Mouse (Mus musculus) heart, postnatal 36 days (tissue): ENCODE data around the gene Eif1b. TPM values are rescaled to one million over a fixed set of nuclear protein-coding genes. Genes with fewer than 3 reads are reported as not detected.
"Not testable (repeated sequence)": the region's sequence is repeated elsewhere in the genome, so short reads cannot be mapped to it uniquely, and the experiment has no call there.

Source experiments
- DNase-seq, 2 experiments: peaks; one replicate each; pipeline ENCODE4 v3.0.0; 2021 to 2022
- intact Hi-C: fragments of 180-260 bp; cut with DNase I; formaldehyde crosslinking; loops from one replicate; pipeline ENCODE4 v1.15.1; 2025
- total RNA-seq, 2 experiments: library from RNA; stranded (reverse); gene quantifications; 2 replicates each; pipeline ENCODE4 v1.2.3; 2021

The Eif1b gene
- total RNA-seq, 2 experiments from 2014 or later, result 53.8 to 64.1 TPM

DNA sequence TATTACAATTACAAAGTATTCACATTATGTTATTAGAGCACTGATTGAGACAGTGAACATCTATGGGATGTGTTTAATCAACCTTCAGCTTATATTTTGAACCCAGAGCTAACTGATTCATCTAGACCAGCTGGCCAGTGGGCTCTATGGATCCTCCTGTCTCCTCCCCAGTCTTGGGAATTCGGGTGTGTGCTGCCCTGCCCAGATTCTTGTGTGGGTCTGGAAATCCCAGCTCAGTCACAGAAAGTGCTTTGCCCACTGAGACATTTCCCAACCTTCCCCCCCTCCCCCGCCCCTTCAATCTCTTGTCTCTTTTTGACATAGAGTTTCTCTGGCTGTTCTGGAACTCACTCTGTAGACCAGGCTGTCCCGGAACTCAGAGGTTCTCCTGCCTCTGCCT lies 26.9 kb downstream of the Eif1b start:
- intact Hi-C loops, result no loop called here
- no peak for DNase-seq

DNA sequence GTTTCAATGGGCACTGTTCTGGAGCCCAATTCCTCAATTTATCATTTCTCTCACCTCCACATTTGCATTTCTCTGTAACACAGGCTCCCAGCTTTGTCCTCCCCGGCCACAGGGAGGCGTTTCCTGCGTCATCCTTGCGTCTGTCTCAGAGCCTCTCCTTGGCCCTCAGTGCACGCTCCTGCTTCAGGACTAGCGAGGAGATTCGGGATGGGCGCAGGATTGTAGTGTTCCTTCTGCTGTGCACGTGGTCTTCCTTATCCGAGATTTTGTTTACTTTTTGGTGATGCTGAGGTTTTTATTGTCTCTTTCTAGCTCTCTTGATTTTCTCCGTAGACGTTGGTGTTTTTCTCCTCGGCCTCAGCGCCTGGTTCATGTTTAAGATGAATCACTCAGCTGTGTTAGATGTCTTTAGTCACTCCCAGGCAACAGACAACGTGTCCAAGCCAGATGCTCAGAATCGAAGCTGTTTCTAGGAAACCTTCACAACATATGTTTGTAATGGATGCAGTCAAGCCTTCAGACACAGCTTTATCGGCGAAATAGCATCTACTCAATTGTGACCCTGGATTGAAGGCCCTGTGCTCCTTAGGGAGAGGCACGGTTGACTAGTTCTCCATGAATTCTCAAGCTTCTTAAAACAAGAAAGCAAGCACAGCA lies 27.6 kb downstream of the Eif1b start:
- no peak for DNase-seq
- intact Hi-C loops, result no loop called here

DNA sequence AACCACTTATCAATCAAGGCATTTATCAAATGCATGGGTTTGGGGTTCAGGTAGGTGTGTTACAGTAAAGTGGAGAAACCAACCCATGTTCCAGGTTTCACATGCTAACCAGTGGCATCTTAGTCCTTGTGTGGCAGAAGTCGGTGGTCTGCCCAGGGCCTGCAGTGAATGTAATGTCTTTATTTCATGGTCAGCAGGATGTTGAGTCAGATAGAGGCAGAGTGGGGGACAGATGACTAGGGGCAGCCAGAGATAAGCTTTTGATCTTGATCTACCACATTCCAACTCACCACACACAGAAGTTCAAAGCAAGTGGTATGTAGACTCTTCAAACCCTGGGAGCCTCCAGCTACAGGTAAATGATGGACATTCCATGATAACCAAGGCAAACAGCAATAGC lies 29.1 kb downstream of the Eif1b start:
- no peak for DNase-seq
- intact Hi-C loops, result no loop called here

DNA sequence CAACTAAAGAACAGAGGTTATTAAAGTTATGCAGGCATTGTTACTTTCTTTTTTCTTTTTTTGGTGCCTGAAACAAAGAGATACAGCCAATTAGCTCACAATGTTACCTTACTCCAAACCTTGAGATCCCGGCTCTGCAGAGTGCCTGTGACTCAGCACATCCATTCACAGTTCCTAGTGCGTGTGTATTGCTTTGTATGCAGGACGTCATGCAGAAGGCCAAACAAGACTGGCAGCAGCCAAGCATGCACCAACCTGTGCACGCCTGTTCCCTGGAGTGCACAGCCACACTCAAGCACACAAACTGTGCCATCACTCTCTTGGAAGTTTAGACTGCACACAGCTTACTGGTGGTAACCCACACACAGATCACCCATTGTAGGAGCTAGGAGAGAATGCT lies 35.2 kb downstream of the Eif1b start:
- intact Hi-C loops, result no loop called here
- DNase-seq, result no peak

DNA sequence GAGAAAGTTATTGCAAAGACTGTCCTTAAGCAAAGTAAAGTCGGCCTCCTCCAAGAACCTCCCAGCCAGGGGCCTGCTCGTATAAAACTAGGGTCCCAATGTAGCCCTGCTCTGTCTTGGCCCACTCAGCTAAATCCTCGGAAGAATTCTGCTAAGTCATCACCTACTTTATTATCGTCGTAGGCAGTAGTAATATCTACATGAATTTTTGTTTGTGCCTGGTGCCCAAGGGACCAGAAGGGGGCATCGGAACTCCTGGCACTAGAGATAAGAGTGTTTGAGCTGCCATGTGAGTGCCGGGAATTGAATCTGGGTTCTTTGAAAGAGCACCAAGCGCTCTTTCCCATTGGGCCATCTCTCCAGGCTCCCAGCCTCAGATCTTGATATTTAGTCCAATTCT lies 35.9 kb downstream of the Eif1b start:
- intact Hi-C loops, result no loop called here
- no peak for DNase-seq

DNA sequence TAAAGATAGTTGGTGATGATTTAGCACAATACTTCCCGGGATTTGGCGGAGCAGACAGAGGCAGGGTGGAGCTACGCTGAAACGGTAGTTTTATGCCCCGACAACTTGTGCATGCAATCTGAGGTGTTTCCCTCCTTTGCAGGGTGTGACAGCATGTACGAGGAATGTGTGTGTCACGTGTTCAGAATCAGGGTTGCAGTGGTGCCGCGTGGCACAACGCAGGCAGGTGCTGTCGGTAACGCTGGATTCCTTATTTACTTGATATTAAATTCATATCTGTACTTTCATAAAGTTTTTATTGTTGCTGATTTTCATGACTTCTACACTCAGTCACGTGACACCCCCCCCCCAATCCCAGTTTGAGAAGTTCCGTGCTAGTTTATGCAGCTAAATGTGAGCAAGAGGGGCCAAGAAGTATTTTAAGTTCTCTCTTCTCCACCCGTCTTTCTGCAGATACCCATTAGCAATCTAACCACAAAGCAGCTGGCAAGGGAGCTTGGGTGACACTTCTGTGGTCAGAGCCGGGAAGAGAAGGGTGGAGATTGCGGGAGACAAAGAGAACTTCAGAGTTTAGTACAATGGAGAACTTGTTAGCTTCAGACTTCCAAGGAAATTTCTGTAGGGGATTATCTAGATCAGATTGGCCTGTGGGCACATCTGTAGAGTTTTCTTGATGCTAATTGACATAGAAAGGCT lies 36.9 kb downstream of the Eif1b start:
- intact Hi-C loops, result no loop called here
- DNase-seq, result no peak

DNA sequence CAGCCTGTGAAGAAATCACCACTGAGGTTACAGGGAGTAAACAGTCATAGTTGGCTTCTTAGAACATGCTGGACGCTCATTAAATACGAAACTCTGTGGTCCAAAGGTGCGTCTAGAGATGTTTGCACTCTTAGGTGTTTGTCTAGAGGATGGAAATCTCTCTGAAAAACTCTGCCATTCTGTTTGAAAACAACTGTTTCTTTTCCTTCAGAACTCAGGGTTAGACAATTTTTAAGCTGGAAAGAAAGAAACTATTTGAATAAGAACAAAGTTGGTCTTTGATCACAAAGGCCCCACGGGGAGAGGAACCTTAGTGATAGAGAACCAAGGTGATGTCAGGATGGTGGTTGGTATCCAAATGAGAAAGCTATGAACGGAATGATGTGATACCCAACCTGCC lies 38.4 kb downstream of the Eif1b start:
- intact Hi-C loops, result no loop called here
- no peak for DNase-seq

DNA sequence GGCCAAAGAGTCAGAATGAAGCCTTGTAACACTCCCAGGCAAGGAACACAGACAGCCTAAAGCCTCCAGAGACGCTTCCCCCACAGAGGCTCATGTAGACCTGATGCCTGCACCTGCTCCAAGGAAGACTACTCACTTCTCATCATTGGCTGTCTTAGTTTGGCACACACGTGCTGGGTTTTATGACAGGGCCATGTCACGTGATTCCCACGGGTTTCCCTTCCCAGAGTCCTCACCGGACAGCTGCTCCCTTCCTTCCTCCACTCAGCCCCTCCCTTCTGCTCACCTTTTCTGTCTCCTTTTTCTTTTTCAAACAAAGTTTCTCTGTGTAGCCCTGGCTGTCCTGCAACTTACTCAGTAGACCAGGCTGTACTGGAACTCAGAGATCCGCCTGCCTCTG lies 40.0 kb downstream of the Eif1b start:
- DNase-seq, result no peak
- intact Hi-C loops, result no loop called here

DNA sequence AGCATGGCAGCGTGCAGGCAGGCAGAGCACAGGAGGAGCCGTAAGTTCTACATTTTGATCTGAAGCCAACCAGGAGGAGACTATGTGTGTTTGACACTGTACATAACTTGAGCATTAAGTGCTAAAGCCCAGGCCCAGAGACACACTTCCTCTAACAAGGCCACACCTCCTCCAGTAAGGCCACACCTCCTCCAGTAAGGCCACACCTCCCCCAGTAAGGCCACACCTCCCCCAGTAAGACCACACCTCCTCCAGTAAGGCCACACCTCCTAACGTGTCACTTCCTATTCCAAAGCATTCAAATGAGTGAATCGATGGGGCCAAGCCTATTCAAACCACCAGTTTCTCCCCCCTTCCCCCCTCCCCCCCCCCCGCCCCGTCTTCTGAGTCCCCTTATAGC lies 40.7 kb downstream of the Eif1b start:
- intact Hi-C loops, result no loop called here

DNA sequence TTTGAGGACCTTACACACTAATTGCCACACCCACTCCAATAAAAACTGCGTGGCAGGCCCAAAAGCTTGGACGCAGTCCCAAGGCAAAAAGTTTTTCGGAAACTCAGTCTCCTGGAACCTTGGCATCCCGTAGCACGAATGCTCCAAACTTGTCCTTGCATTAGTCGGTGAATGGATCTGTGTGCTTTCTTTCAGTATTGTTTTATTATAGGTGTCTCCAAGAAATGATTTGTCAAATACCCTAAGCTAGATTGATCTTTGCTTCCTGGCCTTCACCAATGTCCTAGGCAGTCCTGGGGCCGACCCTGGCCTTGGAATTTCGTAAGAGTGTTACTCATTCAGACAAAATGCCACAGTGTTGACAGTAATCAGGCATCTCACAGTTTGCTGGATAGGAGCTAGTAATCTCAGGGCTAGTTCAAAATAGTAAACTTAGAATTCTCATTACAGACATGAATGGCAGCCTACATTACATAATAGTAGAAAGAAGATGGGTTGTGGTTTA lies 41.5 kb downstream of the Eif1b start:
- intact Hi-C loops, DNase-seq: not testable (repeated sequence)

More for the DNA sequence above, 40.7 kb downstream of the Eif1b start:
- no peak for DNase-seq

DNA sequence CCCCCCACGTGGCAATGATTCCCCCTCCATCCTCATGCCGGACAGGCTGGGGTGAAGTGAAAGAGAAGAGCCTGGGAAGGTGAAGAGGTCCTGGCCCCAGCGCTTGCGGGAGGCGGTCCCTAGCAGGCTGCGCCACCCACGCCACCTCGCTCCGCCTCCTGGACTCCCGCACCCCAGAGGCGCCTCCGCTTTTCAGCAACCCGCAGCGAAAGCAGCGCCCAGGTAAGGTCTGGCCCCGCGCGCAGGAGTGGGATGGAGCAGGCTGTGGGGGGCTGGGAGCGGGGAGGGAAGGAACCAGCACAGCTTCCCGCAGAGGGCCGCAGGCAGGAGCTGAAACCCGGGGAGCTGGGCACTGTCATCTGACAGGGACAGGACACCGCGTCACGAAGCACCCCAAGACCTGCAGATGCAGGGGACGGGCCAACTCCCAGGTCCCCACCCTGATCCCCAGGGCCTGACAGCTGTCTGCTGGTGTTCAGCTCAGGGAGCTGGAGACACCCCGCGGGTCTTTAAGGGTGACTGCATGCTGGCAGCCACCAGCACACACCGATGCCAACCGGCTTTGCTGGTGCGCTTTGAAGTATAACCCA lies 47.7 kb downstream of the Eif1b start, which contains the start of gene Entpd3:
Entpd3 (plus strand) TSS at position 157 of the 590 bp plus-strand sequence.
- no peak for DNase-seq
- intact Hi-C loops, result no loop called here

DNA sequence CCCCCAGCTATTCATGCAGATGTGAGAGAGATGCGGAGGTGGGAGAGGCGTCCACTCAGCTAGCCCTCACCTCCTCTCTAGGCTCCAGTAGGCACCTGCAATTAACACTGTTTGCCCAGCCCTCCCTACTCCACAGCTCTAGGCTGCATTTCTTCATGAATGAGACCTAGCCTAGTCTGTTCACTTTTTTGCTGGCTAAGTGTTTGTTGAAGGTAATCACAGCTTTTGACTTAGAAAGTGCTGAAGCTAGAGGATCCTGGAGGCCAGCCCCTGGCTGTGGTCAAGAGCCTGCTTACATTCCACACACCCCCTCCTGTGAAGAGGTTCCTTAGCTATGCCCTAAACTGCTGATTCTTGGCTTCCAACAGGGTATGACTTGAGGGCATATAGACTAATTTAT lies 49.4 kb downstream of the Eif1b start:
- no peak for DNase-seq
- intact Hi-C loops, result no loop called here

DNA sequence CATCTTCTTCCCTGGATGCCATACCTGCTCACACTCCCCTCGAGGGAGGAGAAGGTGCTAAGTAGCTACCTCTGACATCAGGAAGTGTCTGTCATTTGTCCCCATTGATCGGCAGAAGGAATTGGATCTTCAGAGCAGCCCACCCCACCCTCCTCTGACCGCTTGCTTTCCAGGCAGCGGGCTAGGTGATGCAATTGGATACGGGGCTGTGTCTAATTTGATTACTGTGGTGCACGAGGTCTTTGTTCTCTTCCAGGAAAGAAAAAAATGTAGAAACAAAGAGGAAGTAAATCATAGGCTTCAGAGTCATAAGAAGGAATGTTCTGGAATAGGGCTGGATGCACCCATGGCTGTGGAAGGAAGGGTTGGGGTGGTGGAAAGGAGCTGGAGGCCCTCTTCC lies 50.2 kb downstream of the Eif1b start:
- DNase-seq, result no peak
- intact Hi-C loops, result no loop called here

Other genes with a start within 250 kb of the Eif1b start
- 1 to 10 TPM; 4.6 to 5.5 TPM for gene Myrip, start 190.7 kb upstream of the Eif1b start, total RNA-seq
- gene Entpd3, start 47.6 kb downstream of the Eif1b start, total RNA-seq, result not detected
- 100 to 1,000 TPM; 283 to 295 TPM for gene Rpl14, start 79.2 kb downstream of the Eif1b start, total RNA-seq